Mouse (Mus musculus) thymus, postnatal 4 days (tissue): Measurements from ENCODE around the gene Atf7ip.

Experiments used
- DNase-seq: peaks from one replicate; pipeline ENCODE4 v3.0.0; 2021

The Atf7ip gene

GRCm38 (mm10) chr6:136554774-136555522 lies 49.0 kb downstream of the Atf7ip start:
- DNase-seq = peak; percentile 60

- peak; percentile 85 for DNase-seq
These were observed 49.6 kb downstream of the Atf7ip start for GRCm38 (mm10) chr6:136555523-136555915.

- DNase-seq = no peak
These were observed 52.5 kb downstream of the Atf7ip start for GRCm38 (mm10) chr6:136558288-136559005.

- no peak for DNase-seq
These were observed 60.0 kb downstream of the Atf7ip start for GRCm38 (mm10) chr6:136566002-136566401.

- no peak for DNase-seq
These were observed 84.8 kb downstream of the Atf7ip start for GRCm38 (mm10) chr6:136590739-136591138.

- no peak for DNase-seq
These were observed 88.6 kb downstream of the Atf7ip start for GRCm38 (mm10) chr6:136594541-136594940.

- no peak for DNase-seq
These were observed 96.6 kb downstream of the Atf7ip start for GRCm38 (mm10) chr6:136602601-136603000.

GRCm38 (mm10) chr6:136611351-136612215 lies 105.6 kb downstream of the Atf7ip start:
- DNase-seq = no peak

- DNase-seq = no peak
These were observed 106.3 kb downstream of the Atf7ip start for GRCm38 (mm10) chr6:136612312-136612711.

GRCm38 (mm10) chr6:136614156-136614555 lies 108.2 kb downstream of the Atf7ip start:
- no peak for DNase-seq

- peak; percentile 91 for DNase-seq
These were observed 114.6 kb downstream of the Atf7ip start for GRCm38 (mm10) chr6:136620361-136621139.

- no peak for DNase-seq
These were observed 119.5 kb downstream of the Atf7ip start for GRCm38 (mm10) chr6:136625421-136625820.

GRCm38 (mm10) chr6:136629639-136630038 lies 123.7 kb downstream of the Atf7ip start:
- no peak for DNase-seq

GRCm38 (mm10) chr6:136631519-136631918 lies 125.6 kb downstream of the Atf7ip start:
- DNase-seq = no peak

GRCm38 (mm10) chr6:136631945-136632534 lies 126.1 kb downstream of the Atf7ip start:
- DNase-seq = no peak

- DNase-seq = no peak
These were observed 127.2 kb downstream of the Atf7ip start for GRCm38 (mm10) chr6:136633154-136633553.

GRCm38 (mm10) chr6:136633719-136634118 lies 127.8 kb downstream of the Atf7ip start:
- no peak for DNase-seq

- DNase-seq = no peak
These were observed 129.0 kb downstream of the Atf7ip start for GRCm38 (mm10) chr6:136634982-136635381.

GRCm38 (mm10) chr6:136644171-136644570 lies 138.2 kb downstream of the Atf7ip start:
- DNase-seq = peak; percentile 56

- no peak for DNase-seq
These were observed 139.8 kb downstream of the Atf7ip start for GRCm38 (mm10) chr6:136645754-136646153.

GRCm38 (mm10) chr6:136646207-136646606 lies 140.2 kb downstream of the Atf7ip start:
- DNase-seq = no peak

- DNase-seq = no peak
These were observed 141.5 kb downstream of the Atf7ip start for GRCm38 (mm10) chr6:136647455-136647861.
